ENCODE assay signal across 8 mouse cellular contexts in the genomic region with DNA sequence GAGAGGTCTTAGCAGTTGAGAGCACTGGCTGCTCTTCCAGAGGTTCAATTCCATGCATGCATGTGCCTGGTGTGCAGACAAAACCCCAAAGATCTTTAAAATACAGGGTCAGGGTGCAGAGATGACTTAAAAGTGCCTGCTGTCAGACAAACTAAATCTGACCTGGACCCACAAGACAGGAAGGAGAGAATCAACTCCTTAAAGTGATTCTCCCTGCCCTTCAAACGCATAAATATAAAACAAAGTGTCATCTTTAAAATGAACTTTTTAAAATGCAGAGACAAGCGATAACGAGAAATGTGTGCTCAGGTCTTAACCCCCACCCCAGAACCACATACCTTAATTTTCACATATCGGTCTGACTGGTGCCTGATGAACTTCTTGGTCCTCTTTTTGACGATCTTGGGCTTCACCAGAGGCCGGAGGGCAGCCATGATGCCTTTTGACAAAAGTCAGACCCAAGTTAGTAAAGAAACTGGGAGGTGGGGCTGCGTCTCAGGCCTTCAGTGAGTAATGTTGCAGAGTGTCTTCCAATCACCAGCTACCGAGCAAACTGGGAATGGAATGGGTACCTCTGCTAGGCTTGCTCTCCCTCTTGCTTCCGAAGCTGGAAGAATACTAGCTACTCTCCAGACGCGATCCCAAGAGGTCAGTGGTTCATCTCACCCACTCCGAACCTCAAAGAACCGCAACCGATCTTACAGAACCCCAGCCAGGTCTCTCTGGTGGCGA. TPM values are rescaled to one million over a fixed set of nuclear protein-coding genes. Genes with fewer than 3 reads are reported as not detected.
DNase-seq lines count a peak whose midpoint lies in the region; ATAC-seq lines count a peak whose summit lies in the region.

No protein-coding gene starts in this region.

- no peak for ATAC-seq in kidney, embryonic 15.5 days (replicated peaks; ENCODE audit: low FRiP score)
- no peak for ATAC-seq in hindbrain, embryonic 11.5 days (ENCODE audit: low FRiP score)
- no peak for ATAC-seq in midbrain, embryonic 13.5 days
- ATAC-seq in megakaryocyte progenitor cell, adult 5-6 weeks (replicated peaks; ENCODE audit: poor library complexity), result no peak
- ATAC-seq in CD4-positive, CD25-positive, alpha-beta regulatory T cell, adult 4 months, result no peak

- 2% methylated on average over 15 of the region's 15 CpGs for WGBS in kidney, embryonic 15.5 days
- 5% methylated on average over 15 of the region's 15 CpGs for WGBS in hindbrain, embryonic 11.5 days
- 4% methylated on average over 15 of the region's 15 CpGs for WGBS in midbrain, embryonic 13.5 days

- no peaks in the 10 kb centered on the region for H3K27me3 ChIP-seq in kidney, embryonic 15.5 days
- no peaks in the 10 kb centered on the region for H3K27me3 ChIP-seq in hindbrain, embryonic 11.5 days (ENCODE audit: control insufficient read depth, insufficient read depth, low read length)
- no peaks in the 10 kb centered on the region for H3K27me3 ChIP-seq in midbrain, embryonic 13.5 days

- peak overlapping the region; percentile 97 for H3K4me3 ChIP-seq in kidney, embryonic 15.5 days (replicated peaks)
- peak overlapping the region; percentile 99 for H3K4me3 ChIP-seq in hindbrain, embryonic 11.5 days (ENCODE audit: low read depth, low read length)
- peak overlapping the region; percentile 99 for H3K4me3 ChIP-seq in midbrain, embryonic 13.5 days (replicated peaks)

- peaks cover 29% of the 10 kb centered on the region for H3K4me1 ChIP-seq in kidney, embryonic 15.5 days
- H3K4me1 ChIP-seq in hindbrain, embryonic 11.5 days (replicated peaks; ENCODE audit: control insufficient read depth, insufficient read depth, low read length), result no peaks in the 10 kb centered on the region; the same call in 1 of the 2 replicates
- H3K4me1 ChIP-seq in midbrain, embryonic 13.5 days (replicated peaks), result peaks cover 27% of the 10 kb centered on the region

- peak overlapping the region; percentile 99 for H3K9ac ChIP-seq in kidney, embryonic 15.5 days
- H3K9ac ChIP-seq in hindbrain, embryonic 11.5 days (ENCODE audit: low read depth, low read length), result peak overlapping the region; percentile 100
- peak overlapping the region; percentile 100 for H3K9ac ChIP-seq in midbrain, embryonic 13.5 days (replicated peaks)

- H3K27ac ChIP-seq in kidney, embryonic 15.5 days, result peak overlapping the region; percentile 97
- H3K27ac ChIP-seq in hindbrain, embryonic 11.5 days (ENCODE audit: low read depth, low read length), result peak overlapping the region; percentile 90
- peak overlapping the region; percentile 97 for H3K27ac ChIP-seq in midbrain, embryonic 13.5 days

- DNase-seq in kidney, postnatal 10 days, result no peak
- peak; percentile 4 for DNase-seq in T-cell, adult 2 months (ENCODE audit: low spot score)
- DNase-seq in hindbrain, embryonic 11.5 days (ENCODE audit: low spot score), result no peak
- DNase-seq in yolk sac, embryonic 10.5 days (ENCODE audit: low spot score), result no peak

- peaks cover 48% of the 10 kb centered on the region for H3K36me3 ChIP-seq in kidney, embryonic 15.5 days
- 0 out of 2 replicates have a peak, but pooled peaks cover 4% of the 10 kb centered on the region for H3K36me3 ChIP-seq in hindbrain, embryonic 11.5 days (ENCODE audit: control insufficient read depth, insufficient read depth, low read length)
- peaks cover 45% of the 10 kb centered on the region for H3K36me3 ChIP-seq in midbrain, embryonic 13.5 days

- peak overlapping the region; percentile 74 for H3K4me2 ChIP-seq in kidney, embryonic 15.5 days
- H3K4me2 ChIP-seq in hindbrain, embryonic 11.5 days (replicated peaks; ENCODE audit: low read depth, low read length), result peak overlapping the region; percentile 79
- H3K4me2 ChIP-seq in midbrain, embryonic 13.5 days (replicated peaks), result peak overlapping the region; percentile 90

- no peaks in the 10 kb centered on the region for H3K9me3 ChIP-seq in kidney, embryonic 15.5 days (replicated peaks)
- no peaks in the 10 kb centered on the region for H3K9me3 ChIP-seq in hindbrain, embryonic 11.5 days (ENCODE audit: control insufficient read depth, low read length)
- no peaks in the 10 kb centered on the region for H3K9me3 ChIP-seq in midbrain, embryonic 13.5 days

RNA-seq across cellular contexts. Expression of a gene that starts 0.9 kb away (rescaled TPM):
- 2,232 and 2,490 TPM in 2 replicates for polyA plus RNA-seq in kidney, embryonic 15.5 days (2015; fragmentation: Nextera tagmentation; extraction: Ambion mirVana)
- 1,766 and 1,778 TPM in 2 replicates for polyA plus RNA-seq in hindbrain, embryonic 11.5 days (2014; fragmentation: Nextera tagmentation; extraction: Ambion mirVana)
- polyA plus RNA-seq in midbrain, embryonic 13.5 days (2015; fragmentation: Nextera tagmentation; extraction: Ambion mirVana), result 1,380 and 1,385 TPM in 2 replicates
- 4,905 and 5,125 TPM in 2 replicates for total RNA-seq in megakaryocyte progenitor cell, adult 5-6 weeks (2015)
- total RNA-seq in megakaryocyte progenitor cell, adult 5-6 weeks (2017), result 5,456 and 6,333 TPM in 2 replicates
- polyA plus RNA-seq in CD4-positive, CD25-positive, alpha-beta regulatory T cell, adult 4 months (2017; shearing (Covaris generic)), result 1,000 to 10,000 TPM; 6,591 to 8,533 TPM

RNA-seq across cellular contexts. Expression of a gene that starts 30.6 kb away (rescaled TPM):
- 1.8 TPM in 2 replicates for polyA plus RNA-seq in kidney, embryonic 15.5 days (2015; fragmentation: Nextera tagmentation; extraction: Ambion mirVana)
- 2.1 TPM in 2 replicates for polyA plus RNA-seq in hindbrain, embryonic 11.5 days (2014; fragmentation: Nextera tagmentation; extraction: Ambion mirVana)
- 2.2 and 3.2 TPM in 2 replicates for polyA plus RNA-seq in midbrain, embryonic 13.5 days (2015; fragmentation: Nextera tagmentation; extraction: Ambion mirVana)
- total RNA-seq in megakaryocyte progenitor cell, adult 5-6 weeks (2015), result 0.20 TPM in 2 replicates
- total RNA-seq in megakaryocyte progenitor cell, adult 5-6 weeks (2017), result 0.42 TPM in 1 of 2 replicates, not detected in the other
- polyA plus RNA-seq in CD4-positive, CD25-positive, alpha-beta regulatory T cell, adult 4 months (2017; shearing (Covaris generic)), result under 1 TPM in 1 of 2 experiments, not detected in 1; 0.20 TPM

RNA-seq across cellular contexts. Expression of a gene that starts 33.3 kb away (rescaled TPM):
- 35.2 and 37.4 TPM in 2 replicates for polyA plus RNA-seq in kidney, embryonic 15.5 days (2015; fragmentation: Nextera tagmentation; extraction: Ambion mirVana)
- 20.2 and 23.3 TPM in 2 replicates for polyA plus RNA-seq in hindbrain, embryonic 11.5 days (2014; fragmentation: Nextera tagmentation; extraction: Ambion mirVana)
- polyA plus RNA-seq in midbrain, embryonic 13.5 days (2015; fragmentation: Nextera tagmentation; extraction: Ambion mirVana), result 16.4 and 18.5 TPM in 2 replicates
- 2.5 and 2.8 TPM in 2 replicates for total RNA-seq in megakaryocyte progenitor cell, adult 5-6 weeks (2015)
- 1.5 and 1.7 TPM in 2 replicates for total RNA-seq in megakaryocyte progenitor cell, adult 5-6 weeks (2017)
- polyA plus RNA-seq in CD4-positive, CD25-positive, alpha-beta regulatory T cell, adult 4 months (2017; shearing (Covaris generic)), result 1 to 10 TPM; 3.7 to 4.5 TPM

RNA-seq across cellular contexts. Expression of a gene that starts 45.4 kb away (rescaled TPM):
- 1.8 and 2.2 TPM in 2 replicates for polyA plus RNA-seq in kidney, embryonic 15.5 days (2015; fragmentation: Nextera tagmentation; extraction: Ambion mirVana)
- 1.9 and 2.1 TPM in 2 replicates for polyA plus RNA-seq in hindbrain, embryonic 11.5 days (2014; fragmentation: Nextera tagmentation; extraction: Ambion mirVana)
- polyA plus RNA-seq in midbrain, embryonic 13.5 days (2015; fragmentation: Nextera tagmentation; extraction: Ambion mirVana), result 0.79 and 1.1 TPM in 2 replicates
- total RNA-seq in megakaryocyte progenitor cell, adult 5-6 weeks (2015), result 12.2 and 12.7 TPM in 2 replicates
- 19.0 and 21.5 TPM in 2 replicates for total RNA-seq in megakaryocyte progenitor cell, adult 5-6 weeks (2017)
- not detected for polyA plus RNA-seq in CD4-positive, CD25-positive, alpha-beta regulatory T cell, adult 4 months (2017; shearing (Covaris generic))

RNA-seq across cellular contexts. Expression of a gene that starts 45.5 kb away (rescaled TPM):
- 21.3 and 21.7 TPM in 2 replicates for polyA plus RNA-seq in kidney, embryonic 15.5 days (2015; fragmentation: Nextera tagmentation; extraction: Ambion mirVana)
- polyA plus RNA-seq in hindbrain, embryonic 11.5 days (2014; fragmentation: Nextera tagmentation; extraction: Ambion mirVana), result 22.2 and 24.5 TPM in 2 replicates
- polyA plus RNA-seq in midbrain, embryonic 13.5 days (2015; fragmentation: Nextera tagmentation; extraction: Ambion mirVana), result 14.5 and 14.9 TPM in 2 replicates
- total RNA-seq in megakaryocyte progenitor cell, adult 5-6 weeks (2015), result 10.4 and 12.3 TPM in 2 replicates
- 19.7 and 25.9 TPM in 2 replicates for total RNA-seq in megakaryocyte progenitor cell, adult 5-6 weeks (2017)
- polyA plus RNA-seq in CD4-positive, CD25-positive, alpha-beta regulatory T cell, adult 4 months (2017; shearing (Covaris generic)), result 10 to 100 TPM in 1 of 2 experiments, 1 to 10 TPM in 1; 9.8 to 14.9 TPM
